Mouse (Mus musculus): Measurements from ENCODE around the gene Cela2a.

DNA sequence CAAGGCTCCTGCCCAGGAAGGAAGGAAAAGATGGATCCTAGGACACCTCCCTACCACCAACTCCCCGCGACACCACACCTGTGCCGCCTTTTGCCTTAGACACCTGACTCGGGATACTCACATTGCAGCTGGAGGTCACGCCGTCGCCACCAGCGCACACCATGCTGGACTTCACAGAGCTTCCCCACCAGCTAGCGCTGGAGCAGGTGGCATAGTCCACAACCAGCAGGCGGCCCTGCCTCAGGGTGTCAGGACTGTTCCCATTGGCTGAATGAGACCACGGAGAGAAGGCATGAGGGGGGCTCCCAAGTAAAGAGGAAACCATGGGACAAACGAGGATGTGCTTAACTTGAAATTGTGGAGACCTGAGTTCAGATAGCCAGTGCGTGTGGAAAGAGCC is 7.1 kb downstream of the Cela2a start:
- TF ChIP-seq GATA1 (IDR thresholded peaks at IDR 0.05; ENCODE audit: borderline replicate concordance, low read length) (no peak), CTCF (IDR thresholded peaks at IDR 0.05; ENCODE audit: low read depth, low read length) (no peak)
